7 mouse cellular contexts compared by ENCODE assay signal in genomic region chr4:125315818-125316217, GRCm38 (mm10).
A peak's percentile ranks its signal among the peaks of the same experiment; 100 is the strongest.
DNase-seq lines count a peak whose midpoint lies in the region; ATAC-seq lines count a peak whose summit lies in the region.

No protein-coding gene starts in this region.

- DNase-seq in MN1 (ENCODE audit: low spot score) = peak; percentile 36
- peak; percentile 11 to 36 for DNase-seq in cerebellum, postnatal 25 days
- DNase-seq in midbrain, embryonic 14.5 days = peak; percentile 62
- DNase-seq in c-Kit-positive CD71-positive TER-119-positive erythroid progenitor cells, embryonic 14.5 days (ENCODE audit: low spot score) = no peak
- DNase-seq in spleen, postnatal 36 days (ENCODE audit: low spot score in 2 of 2) = no peak

- H3K9me3 ChIP-seq in hindbrain, embryonic 16.5 days (ENCODE audit: control insufficient read depth, low read length) = no peaks in the 10 kb centered on the region
- H3K9me3 ChIP-seq in midbrain, embryonic 14.5 days (ENCODE audit: control insufficient read depth, low read length) = no peaks in the 10 kb centered on the region

- peak overlapping the region; percentile 18; the same call in 1 of the 2 replicates for H3K27ac ChIP-seq in hindbrain, embryonic 16.5 days (ENCODE audit: low read depth, low read length)
- H3K27ac ChIP-seq in midbrain, embryonic 14.5 days (replicated peaks; ENCODE audit: low read depth, low read length) = no peak overlapping the region

- no peaks in the 10 kb centered on the region for H3K36me3 ChIP-seq in hindbrain, embryonic 16.5 days (ENCODE audit: control insufficient read depth, insufficient read depth, low read length)
- no peaks in the 10 kb centered on the region for H3K36me3 ChIP-seq in midbrain, embryonic 14.5 days (ENCODE audit: control insufficient read depth, insufficient read depth, low read length)

- H3K9ac ChIP-seq in hindbrain, embryonic 16.5 days (ENCODE audit: low read depth, low read length) = no peak overlapping the region
- no peak overlapping the region for H3K9ac ChIP-seq in midbrain, embryonic 14.5 days (replicated peaks; ENCODE audit: low read length)

- no peak overlapping the region for H3K4me2 ChIP-seq in hindbrain, embryonic 16.5 days (ENCODE audit: low read length)
- no peak overlapping the region for H3K4me2 ChIP-seq in midbrain, embryonic 14.5 days (ENCODE audit: low read length)

- ATAC-seq in hindbrain, embryonic 16.5 days = peak; percentile 88
- peak; percentile 46 for ATAC-seq in midbrain, embryonic 14.5 days (ENCODE audit: low FRiP score, low TSS enrichment)
- ATAC-seq in megakaryocyte-erythroid progenitor cell, adult 5-6 weeks (replicated peaks; ENCODE audit: low FRiP score, low TSS enrichment, poor library complexity, severe bottlenecking) = no peak

- WGBS in hindbrain, embryonic 16.5 days = 16% methylated on average over 6 of the region's 6 CpGs
- 35% methylated on average over 6 of the region's 6 CpGs for WGBS in midbrain, embryonic 14.5 days

- H3K4me3 ChIP-seq in hindbrain, embryonic 16.5 days (ENCODE audit: low read length) = no peak overlapping the region
- no peak overlapping the region for H3K4me3 ChIP-seq in midbrain, embryonic 14.5 days (replicated peaks; ENCODE audit: low read depth, low read length)

- no peaks in the 10 kb centered on the region; the same call in 1 of the 2 replicates for H3K27me3 ChIP-seq in hindbrain, embryonic 16.5 days (replicated peaks; ENCODE audit: control insufficient read depth, insufficient read depth, low read length)
- H3K27me3 ChIP-seq in midbrain, embryonic 14.5 days (ENCODE audit: control insufficient read depth, insufficient read depth, low read length) = no peaks in the 10 kb centered on the region

- peaks cover 9% of the 10 kb centered on the region for H3K4me1 ChIP-seq in hindbrain, embryonic 16.5 days (ENCODE audit: control insufficient read depth, insufficient read depth, low read depth, low read length)
- H3K4me1 ChIP-seq in midbrain, embryonic 14.5 days (ENCODE audit: control insufficient read depth, insufficient read depth, low read length) = peaks cover 19% of the 10 kb centered on the region

Comparison
In these comparisons a context has a peak if more than half of its experiments do, and no peak if none do; other contexts are left out.
1. DNase-seq: peak in MN1 (single experiment), cerebellum, postnatal 25 days (2 of 2) and midbrain, embryonic 14.5 days (single experiment); none in c-Kit-positive CD71-positive TER-119-positive erythroid progenitor cells, embryonic 14.5 days (single experiment) and spleen, postnatal 36 days (0 of 2).